Mouse (Mus musculus): ENCODE results near the gene Slc22a20. TPM values are rescaled to one million over a fixed set of nuclear protein-coding genes. Genes with fewer than 3 reads are reported as not detected.
A peak's percentile ranks its signal among the peaks of the same experiment; 100 is the strongest.

The Slc22a20 gene
- polyA plus RNA-seq, 1 experiment from 2014 or later: not detected

DNA sequence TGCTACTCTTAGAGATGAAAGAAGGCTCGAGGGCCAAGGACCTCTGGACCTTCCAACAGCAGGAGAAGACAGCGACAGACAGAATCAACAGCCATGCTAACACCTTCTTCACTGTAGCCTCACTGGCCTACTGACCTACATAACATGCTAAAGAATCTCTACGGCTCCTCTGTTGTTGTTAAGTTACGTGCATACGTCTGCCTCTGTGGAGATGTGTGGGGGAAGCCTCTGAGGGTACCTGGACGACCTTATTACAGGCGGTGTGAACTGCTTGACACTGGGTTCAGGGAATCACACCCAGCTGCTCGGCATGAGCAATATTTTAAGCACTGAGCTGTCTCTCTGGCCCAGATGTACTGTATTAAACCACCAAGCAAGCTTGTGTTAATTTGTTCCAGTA, 58.4 kb downstream of the Slc22a20 start:
- Histone ChIP-seq H3K4me2 (ENCODE audit: low read depth, low read length) (no peak overlapping the region), H3K36me3 (ENCODE audit: control insufficient read depth, insufficient read depth, low read length) (no peaks in the 10 kb centered on the region)

DNA sequence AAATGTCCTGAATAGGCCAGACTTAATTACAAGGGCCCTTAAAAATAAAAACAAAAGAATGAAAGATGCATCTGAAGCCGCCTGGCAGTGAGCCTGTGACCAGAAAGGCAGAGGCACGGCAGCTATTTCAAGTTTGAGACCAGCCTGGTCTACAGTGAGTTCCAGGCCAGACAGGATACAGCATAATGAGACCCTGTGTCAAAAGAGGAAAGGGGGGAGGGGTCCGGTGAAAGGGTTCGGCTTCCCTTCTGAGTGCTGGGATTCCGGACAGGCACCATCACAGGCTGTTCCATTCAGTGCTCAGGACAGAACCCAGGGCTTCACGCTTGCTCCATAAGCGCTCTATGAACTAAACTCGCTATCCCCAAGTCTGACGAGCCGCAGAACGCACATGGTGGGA, 58.9 kb downstream of the Slc22a20 start:
- Histone ChIP-seq H3K4me2 (ENCODE audit: low read depth, low read length) (no peak overlapping the region), H3K27me3 (ENCODE audit: control insufficient read depth, insufficient read depth, low read length) (no peaks in the 10 kb centered on the region), H3K4me1 (ENCODE audit: control insufficient read depth, insufficient read depth, low read length) (peaks cover 6% of the 10 kb centered on the region; the same call in 1 of the 2 replicates), H3K36me3 (ENCODE audit: control insufficient read depth, insufficient read depth, low read length) (no peaks in the 10 kb centered on the region), H3K9ac (replicated peaks; ENCODE audit: low read depth, low read length) (no peak overlapping the region), H3K27ac (ENCODE audit: low read depth, low read length) (no peak overlapping the region), H3K9me3 (ENCODE audit: control insufficient read depth, low read length) (no peaks in the 10 kb centered on the region), H3K4me3 (ENCODE audit: low read depth, low read length) (no peak overlapping the region)
- ATAC-seq (ENCODE audit: low read depth): no peak
- 72% methylated on average over 11 of the region's 11 CpGs for WGBS

More for the DNA sequence above, 58.4 kb downstream of the Slc22a20 start:
- H3K27ac ChIP-seq (ENCODE audit: low read depth, low read length): no peak overlapping the region
- ATAC-seq (ENCODE audit: low read depth): no peak
- H3K27me3 ChIP-seq (ENCODE audit: control insufficient read depth, insufficient read depth, low read length): no peaks in the 10 kb centered on the region
- no peak overlapping the region for H3K9ac ChIP-seq (replicated peaks; ENCODE audit: low read depth, low read length)
- peaks cover 6% of the 10 kb centered on the region; the same call in 1 of the 2 replicates for H3K4me1 ChIP-seq (ENCODE audit: control insufficient read depth, insufficient read depth, low read length)
- 71% methylated on average over 8 of the region's 8 CpGs for WGBS
- H3K4me3 ChIP-seq (ENCODE audit: low read depth, low read length): no peak overlapping the region
- no peaks in the 10 kb centered on the region for H3K9me3 ChIP-seq (ENCODE audit: control insufficient read depth, low read length)

DNA sequence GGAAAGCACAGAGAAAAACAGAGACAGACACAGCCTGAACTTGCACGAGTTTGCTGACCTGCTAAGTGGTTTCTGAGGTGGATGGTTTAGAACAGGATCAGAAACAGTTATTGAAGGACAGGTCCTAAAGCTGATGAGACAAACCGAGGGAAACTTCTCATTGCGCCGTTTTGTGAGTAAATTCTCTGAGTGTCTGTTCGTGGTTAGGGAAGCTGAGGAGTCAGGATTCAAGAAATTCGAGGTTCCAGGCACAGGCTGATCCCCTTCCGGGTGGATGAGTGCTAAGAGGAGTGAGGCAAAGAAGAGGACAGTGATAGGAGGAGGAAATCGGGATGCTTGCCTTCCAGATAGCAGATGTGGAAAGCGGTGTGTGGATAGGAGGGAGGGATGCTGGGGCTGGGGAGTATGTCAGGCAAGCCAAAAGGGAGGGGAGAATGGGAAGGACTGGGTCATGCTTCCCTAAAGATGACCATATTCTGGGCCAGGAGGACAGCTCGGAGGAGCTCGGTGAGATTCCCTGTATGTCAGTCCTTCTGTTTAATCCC, 60.6 kb downstream of the Slc22a20 start:
- WGBS: 36% methylated on average over 11 of the region's 11 CpGs
- Histone ChIP-seq H3K4me3 (ENCODE audit: low read depth, low read length) (peak overlapping the region; percentile 66), H3K9ac (replicated peaks; ENCODE audit: low read depth, low read length) (peak overlapping the region; percentile 65; the same call in 1 of the 2 replicates)

GRCm38 (mm10) chr19:5924713-5925093, 61.2 kb downstream of the Slc22a20 start, which contains the start of gene Cdc42ep2:
Cdc42ep2 (minus strand) TSS chr19:5924816.
- H3K9me3 ChIP-seq (ENCODE audit: control insufficient read depth, low read length): no peaks in the 10 kb centered on the region
- H3K27me3 ChIP-seq (ENCODE audit: control insufficient read depth, insufficient read depth, low read length): no peaks in the 10 kb centered on the region
- ATAC-seq (ENCODE audit: low read depth): peak; percentile 95
- peaks cover 6% of the 10 kb centered on the region; the same call in 1 of the 2 replicates for H3K4me1 ChIP-seq (ENCODE audit: control insufficient read depth, insufficient read depth, low read length)
- peak within 1 kb of the TSS; percentile 66 for H3K4me3 ChIP-seq (ENCODE audit: low read depth, low read length)
- H3K27ac ChIP-seq (ENCODE audit: low read depth, low read length): peak within 1 kb of the TSS; percentile 74
- WGBS: under 1% methylated on average over 18 of the region's 18 CpGs
- H3K36me3 ChIP-seq (ENCODE audit: control insufficient read depth, insufficient read depth, low read length): no peaks in the 10 kb centered on the region
- H3K9ac ChIP-seq (replicated peaks; ENCODE audit: low read depth, low read length): peak within 1 kb of the TSS; percentile 65
- H3K4me2 ChIP-seq (ENCODE audit: low read depth, low read length): peak within 1 kb of the TSS; percentile 96

More for the DNA sequence above, 60.6 kb downstream of the Slc22a20 start:
- H3K27me3 ChIP-seq (ENCODE audit: control insufficient read depth, insufficient read depth, low read length): no peaks in the 10 kb centered on the region
- H3K36me3 ChIP-seq (ENCODE audit: control insufficient read depth, insufficient read depth, low read length): no peaks in the 10 kb centered on the region
- peaks cover 6% of the 10 kb centered on the region; the same call in 1 of the 2 replicates for H3K4me1 ChIP-seq (ENCODE audit: control insufficient read depth, insufficient read depth, low read length)
- H3K4me2 ChIP-seq (ENCODE audit: low read depth, low read length): peak overlapping the region; percentile 96
- ATAC-seq (ENCODE audit: low read depth): no peak
- H3K9me3 ChIP-seq (ENCODE audit: control insufficient read depth, low read length): no peaks in the 10 kb centered on the region
- H3K27ac ChIP-seq (ENCODE audit: low read depth, low read length): no peak overlapping the region

- peak overlapping the region; percentile 74 for H3K27ac ChIP-seq (ENCODE audit: low read depth, low read length)
- H3K9ac ChIP-seq (replicated peaks; ENCODE audit: low read depth, low read length): peak overlapping the region; percentile 65
- under 1% methylated on average over 38 of the region's 38 CpGs for WGBS
- ATAC-seq (ENCODE audit: low read depth): peak; percentile 78
- peaks cover 6% of the 10 kb centered on the region; the same call in 1 of the 2 replicates for H3K4me1 ChIP-seq (ENCODE audit: control insufficient read depth, insufficient read depth, low read length)
- peak overlapping the region; percentile 96 for H3K4me2 ChIP-seq (ENCODE audit: low read depth, low read length)
- peak overlapping the region; percentile 66 for H3K4me3 ChIP-seq (ENCODE audit: low read depth, low read length)
- H3K9me3 ChIP-seq (ENCODE audit: control insufficient read depth, low read length): no peaks in the 10 kb centered on the region
- H3K27me3 ChIP-seq (ENCODE audit: control insufficient read depth, insufficient read depth, low read length): no peaks in the 10 kb centered on the region
- no peaks in the 10 kb centered on the region for H3K36me3 ChIP-seq (ENCODE audit: control insufficient read depth, insufficient read depth, low read length)
Observed at GRCm38 (mm10) chr19:5923990-5924712, 61.8 kb downstream of the Slc22a20 start.

GRCm38 (mm10) chr19:5922963-5923362, 63.0 kb downstream of the Slc22a20 start:
- no peak overlapping the region for H3K4me3 ChIP-seq (ENCODE audit: low read depth, low read length)
- 91% methylated on average over 3 of the region's 3 CpGs for WGBS
- no peaks in the 10 kb centered on the region for H3K27me3 ChIP-seq (ENCODE audit: control insufficient read depth, insufficient read depth, low read length)
- no peak overlapping the region for H3K4me2 ChIP-seq (ENCODE audit: low read depth, low read length)
- ATAC-seq (ENCODE audit: low read depth): no peak
- H3K27ac ChIP-seq (ENCODE audit: low read depth, low read length): no peak overlapping the region
- no peak overlapping the region for H3K9ac ChIP-seq (replicated peaks; ENCODE audit: low read depth, low read length)
- H3K4me1 ChIP-seq (ENCODE audit: control insufficient read depth, insufficient read depth, low read length): peaks cover 6% of the 10 kb centered on the region; the same call in 1 of the 2 replicates
- no peaks in the 10 kb centered on the region for H3K9me3 ChIP-seq (ENCODE audit: control insufficient read depth, low read length)
- H3K36me3 ChIP-seq (ENCODE audit: control insufficient read depth, insufficient read depth, low read length): no peaks in the 10 kb centered on the region

GRCm38 (mm10) chr19:5922119-5922942, 63.6 kb downstream of the Slc22a20 start:
- 85% methylated on average over 15 of the region's 15 CpGs for WGBS
- H3K4me3 ChIP-seq (ENCODE audit: low read depth, low read length): no peak overlapping the region
- 0 out of 2 replicates have a peak overlapping the region, but pooled peaks have one; percentile 27 for H3K4me2 ChIP-seq (ENCODE audit: low read depth, low read length)
- H3K9me3 ChIP-seq (ENCODE audit: control insufficient read depth, low read length): no peaks in the 10 kb centered on the region
- peak overlapping the region; percentile 28; the same call in 1 of the 2 replicates for H3K9ac ChIP-seq (replicated peaks; ENCODE audit: low read depth, low read length)
- H3K4me1 ChIP-seq (ENCODE audit: control insufficient read depth, insufficient read depth, low read length): peaks cover 6% of the 10 kb centered on the region; the same call in 1 of the 2 replicates
- H3K27ac ChIP-seq (ENCODE audit: low read depth, low read length): no peak overlapping the region
- H3K27me3 ChIP-seq (ENCODE audit: control insufficient read depth, insufficient read depth, low read length): no peaks in the 10 kb centered on the region
- H3K36me3 ChIP-seq (ENCODE audit: control insufficient read depth, insufficient read depth, low read length): no peaks in the 10 kb centered on the region
- no peak for ATAC-seq (ENCODE audit: low read depth)

- peak overlapping the region; percentile 27; the same call in 1 of the 2 replicates for H3K4me2 ChIP-seq (ENCODE audit: low read depth, low read length)
- peaks cover 6% of the 10 kb centered on the region; the same call in 1 of the 2 replicates for H3K4me1 ChIP-seq (ENCODE audit: control insufficient read depth, insufficient read depth, low read length)
- H3K9ac ChIP-seq (replicated peaks; ENCODE audit: low read depth, low read length): peak overlapping the region; percentile 28; the same call in 1 of the 2 replicates
- H3K27me3 ChIP-seq (ENCODE audit: control insufficient read depth, insufficient read depth, low read length): no peaks in the 10 kb centered on the region
- no peaks in the 10 kb centered on the region for H3K36me3 ChIP-seq (ENCODE audit: control insufficient read depth, insufficient read depth, low read length)
- H3K27ac ChIP-seq (ENCODE audit: low read depth, low read length): no peak overlapping the region
- no peak overlapping the region for H3K4me3 ChIP-seq (ENCODE audit: low read depth, low read length)
- WGBS: 25% methylated on average over 9 of the region's 9 CpGs
- ATAC-seq (ENCODE audit: low read depth): no peak
- no peaks in the 10 kb centered on the region for H3K9me3 ChIP-seq (ENCODE audit: control insufficient read depth, low read length)
Observed at GRCm38 (mm10) chr19:5921715-5922114, 64.2 kb downstream of the Slc22a20 start.

All from neural tube, embryonic 14.5 days (tissue).